Mouse (Mus musculus): Measurements from ENCODE around the gene Hamp.

DNA sequence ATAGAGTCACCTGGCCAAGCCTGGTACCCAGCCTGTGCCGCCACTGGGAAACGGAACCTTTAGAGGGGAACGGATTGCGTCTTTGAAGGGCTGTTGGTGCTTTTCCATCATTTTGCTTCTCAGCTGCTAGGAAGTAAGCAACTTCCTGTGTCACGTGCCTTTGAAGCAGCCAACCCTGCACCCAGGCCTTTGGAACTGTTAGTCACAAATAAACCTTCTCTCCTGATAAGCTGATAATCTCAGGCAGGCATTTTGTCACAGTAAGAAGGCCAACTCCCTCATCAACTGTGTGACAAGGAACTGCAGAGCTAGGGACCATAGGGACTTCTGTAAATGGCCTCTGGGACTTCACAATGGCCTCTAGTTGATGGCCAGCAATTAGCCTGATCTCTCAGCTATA is 48.3 kb upstream of the Hamp start:
- TF ChIP-seq CTCF (IDR thresholded peaks at IDR 0.05) (no peak), EP300 (IDR thresholded peaks at IDR 0.05) (no peak)
